Mouse (Mus musculus) embryo, embryonic 11 days (tissue): ENCODE measurements around the gene Chkb.
"Not testable (repeated sequence)": the region's sequence is repeated elsewhere in the genome, so short reads cannot be mapped to it uniquely, and the experiment has no call there.

ENCODE experiments used
- DNase-seq: peaks from one replicate; pipeline ENCODE4 v3.0.0-alpha.2; 2015

Gene Chkb

GRCm38 (mm10) chr15:89452906-89453864 is 23.5 kb upstream of the Chkb start:
- peak; percentile 80 for DNase-seq

GRCm38 (mm10) chr15:89442486-89443070 is 12.9 kb upstream of the Chkb start:
- peak; percentile 39 for DNase-seq

GRCm38 (mm10) chr15:89435878-89436277 is 6.2 kb upstream of the Chkb start:
- no peak for DNase-seq

GRCm38 (mm10) chr15:89434136-89434535 is 4.4 kb upstream of the Chkb start:
- DNase-seq: no peak

- DNase-seq: no peak
Measured at GRCm38 (mm10) chr15:89432946-89433345, 3.2 kb upstream of the Chkb start.

- no peak for DNase-seq
Measured at GRCm38 (mm10) chr15:89431806-89432205, 2.1 kb upstream of the Chkb start.

GRCm38 (mm10) chr15:89431271-89431670 is 1.6 kb upstream of the Chkb start:
- DNase-seq: no peak

- not testable (repeated sequence) for DNase-seq
Measured at GRCm38 (mm10) chr15:89430771-89431170, 1.1 kb upstream of the Chkb start.

- no peak for DNase-seq
Measured at GRCm38 (mm10) chr15:89430341-89430740, 633 bp upstream of the Chkb start.

GRCm38 (mm10) chr15:89428821-89429351 is 822 bp downstream of the Chkb start:
- DNase-seq: no peak

GRCm38 (mm10) chr15:89428136-89428790 is 1.4 kb downstream of the Chkb start:
- no peak for DNase-seq

GRCm38 (mm10) chr15:89426716-89427115 is 3.0 kb downstream of the Chkb start:
- DNase-seq: no peak

- no peak for DNase-seq
Measured at GRCm38 (mm10) chr15:89425711-89426121, 4.0 kb downstream of the Chkb start, which contains the start of gene Cpt1b. Gene Cpt1b (minus strand): TSS chr15:89425863.

- DNase-seq: no peak
Measured at GRCm38 (mm10) chr15:89424621-89425020, 5.1 kb downstream of the Chkb start.

GRCm38 (mm10) chr15:89421938-89422337 is 7.8 kb downstream of the Chkb start:
- no peak for DNase-seq

GRCm38 (mm10) chr15:89415282-89415681 is 14.4 kb downstream of the Chkb start:
- no peak for DNase-seq

- DNase-seq: no peak
Measured at GRCm38 (mm10) chr15:89410118-89410517, 19.6 kb downstream of the Chkb start, which contains the start of gene Syce3. Gene Syce3 (minus strand): TSS chr15:89410503.

- DNase-seq: no peak
Measured at GRCm38 (mm10) chr15:89406691-89407090, 23.0 kb downstream of the Chkb start.

- no peak for DNase-seq
Measured at GRCm38 (mm10) chr15:89404831-89405623, 24.7 kb downstream of the Chkb start.

- no peak for DNase-seq
Measured at GRCm38 (mm10) chr15:89402471-89402870, 27.2 kb downstream of the Chkb start.

GRCm38 (mm10) chr15:89399716-89400115 is 30.0 kb downstream of the Chkb start:
- no peak for DNase-seq

GRCm38 (mm10) chr15:89398146-89398545 is 31.6 kb downstream of the Chkb start:
- no peak for DNase-seq
